Mouse (Mus musculus) bone marrow macrophage, adult 2 months (primary cell): ENCODE results near the gene Amigo2.

Experiments used
- CTCF ChIP-seq: IDR thresholded peaks from 2 replicates; pipeline ENCODE4 v1.5.1; 2012; ENCODE audit warnings: low read depth, mild to moderate bottlenecking, low read length, moderate library complexity
- POLR2A ChIP-seq: IDR thresholded peaks from 2 replicates; pipeline ENCODE4 v1.6.1; 2012; ENCODE audit warnings: mild to moderate bottlenecking, low read depth, low read length, borderline replicate concordance

DNA sequence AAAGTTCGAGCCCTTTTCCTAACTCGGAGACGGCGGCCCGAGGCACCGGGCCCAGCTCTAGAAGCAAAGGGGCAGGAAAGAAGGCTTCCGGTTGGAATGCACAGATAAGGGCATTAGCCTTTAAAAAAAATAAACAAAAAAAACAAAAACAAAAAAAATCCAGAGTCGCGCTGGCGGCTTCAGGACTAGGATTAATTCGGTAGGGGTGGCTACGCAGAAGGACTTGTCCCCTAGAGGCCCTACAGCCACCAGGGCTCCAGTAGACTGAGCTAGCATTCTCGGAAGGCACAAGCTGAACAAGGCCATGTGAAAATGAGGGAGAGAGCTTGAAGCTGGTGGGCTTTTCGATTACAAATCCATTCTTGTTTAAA, 689 bp upstream of the Amigo2 start:
- TF ChIP-seq POLR2A = no peak
- no peak for TF ChIP-seq CTCF
